Mouse (Mus musculus) lung, postnatal 0 days (tissue): Measurements from ENCODE around the gene Tas1r1.

ENCODE experiments used
- CTCF ChIP-seq: IDR thresholded peaks from 2 replicates; pipeline ENCODE4 v1.5.1; 2016; ENCODE audit warnings: antibody characterized with exemption, mild to moderate bottlenecking
- EP300 ChIP-seq: IDR thresholded peaks from 2 replicates; pipeline ENCODE4 v1.6.1; 2016; ENCODE audit warnings: antibody characterized with exemption, mild to moderate bottlenecking, control low read depth

GRCm38 (mm10) chr4:152002063-152002462, 36.3 kb downstream of the Tas1r1 start:
- TF ChIP-seq EP300 (no peak; the same call in 1 of the 2 replicates), CTCF (no peak)
